Mouse (Mus musculus) gastrocnemius, adult 2 months (tissue): ENCODE results near the gene Sirt2. TPM values are rescaled to one million over a fixed set of nuclear protein-coding genes. Genes with fewer than 3 reads are reported as not detected.

ENCODE experiments used
- DNase-seq: peaks from one replicate; pipeline ENCODE4 v3.0.0; 2022
- H3K27ac ChIP-seq: fragments of 200-600 bp; 2 replicates; pipeline ENCODE4 v1.8.1; 2022; ENCODE audit warnings: mild to moderate bottlenecking
- H3K4me3 ChIP-seq: fragments of 200-600 bp; 2 replicates; pipeline ENCODE4 v1.8.1; 2022; ENCODE audit warnings: mild to moderate bottlenecking, moderate library complexity
- CTCF ChIP-seq: fragments of 200-600 bp; IDR thresholded peaks from 2 replicates; pipeline ENCODE4 v1.8.1; 2022; ENCODE audit warnings: antibody characterized with exemption, mild to moderate bottlenecking, moderate library complexity
- intact Hi-C: fragments of 180-260 bp; cut with DNase I; formaldehyde crosslinking; loops from one replicate; pipeline ENCODE4 v1.15.1; 2025
- total RNA-seq, 2 experiments: library from RNA; stranded (reverse); gene quantifications; 2 replicates each; pipeline ENCODE4 v1.2.3; 2021

The Sirt2 gene
- total RNA-seq, 2 experiments from 2014 or later: 91.0 to 92.5 TPM

- intact Hi-C loops: no loop called here
- H3K27ac ChIP-seq: no peak overlapping the region
- no peak for DNase-seq
- no peak for TF ChIP-seq CTCF
- H3K4me3 ChIP-seq: no peak overlapping the region
These were observed 3.8 kb downstream of the Sirt2 start for GRCm38 (mm10) chr7:28770309-28770708.

GRCm38 (mm10) chr7:28771867-28772266 lies 5.3 kb downstream of the Sirt2 start:
- no peak for TF ChIP-seq CTCF
- no peak overlapping the region for H3K27ac ChIP-seq
- no peak for DNase-seq
- intact Hi-C loops: no loop called here
- no peak overlapping the region for H3K4me3 ChIP-seq

- DNase-seq: no peak
- peak overlapping the region; percentile 76 for H3K27ac ChIP-seq
- H3K4me3 ChIP-seq: no peak overlapping the region
- TF ChIP-seq CTCF: no peak
- intact Hi-C loops: no loop called here
These were observed 6.6 kb downstream of the Sirt2 start for GRCm38 (mm10) chr7:28773163-28773562.

DNA sequence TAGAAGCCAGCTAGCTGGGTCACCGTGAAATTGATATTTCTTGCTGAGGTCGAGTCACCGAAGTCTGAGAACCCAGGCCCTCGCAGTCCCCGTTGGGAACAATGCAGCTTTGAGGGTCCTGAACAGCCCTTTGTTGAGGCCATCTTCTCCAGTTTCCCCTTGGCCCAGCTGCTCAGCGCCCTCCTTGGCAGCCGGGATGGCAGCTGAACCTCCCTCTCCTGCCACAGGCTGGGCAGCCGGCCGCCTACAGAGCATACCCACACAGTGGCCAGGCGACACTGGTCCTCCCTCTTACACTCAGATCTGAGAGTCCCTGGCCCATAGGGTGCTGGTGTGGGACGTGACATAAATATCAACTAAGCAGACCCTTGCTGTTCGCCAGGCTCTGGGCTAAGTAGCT lies 7.6 kb downstream of the Sirt2 start:
- TF ChIP-seq CTCF: no peak
- intact Hi-C loops: no loop called here
- peak overlapping the region; percentile 76 for H3K27ac ChIP-seq
- H3K4me3 ChIP-seq: no peak overlapping the region; the same call in 1 of the 2 replicates
- peak; percentile 70 for DNase-seq

- Histone ChIP-seq H3K4me3 (no peak overlapping the region), H3K27ac (peak overlapping the region; percentile 76)
- no peak for DNase-seq
- TF ChIP-seq CTCF: no peak
- intact Hi-C loops: no loop called here
These were observed 8.6 kb downstream of the Sirt2 start for GRCm38 (mm10) chr7:28775129-28775528.

GRCm38 (mm10) chr7:28778825-28779224 lies 12.3 kb downstream of the Sirt2 start:
- intact Hi-C loops: no loop called here
- Histone ChIP-seq H3K27ac (peak overlapping the region; percentile 62), H3K4me3 (no peak overlapping the region)
- peak; percentile 72 for DNase-seq
- TF ChIP-seq CTCF: no peak

GRCm38 (mm10) chr7:28780067-28780658 lies 13.6 kb downstream of the Sirt2 start:
- H3K27ac ChIP-seq: peak overlapping the region; percentile 82

GRCm38 (mm10) chr7:28780857-28781256 lies 14.3 kb downstream of the Sirt2 start:
- DNase-seq: peak; percentile 69
- Histone ChIP-seq H3K4me3 (peak overlapping the region; percentile 5; the same call in 1 of the 2 replicates), H3K27ac (peak overlapping the region; percentile 82)
- TF ChIP-seq CTCF: no peak
- intact Hi-C loops: loop anchor here (1.0 to 10.0 kb wide), 2 partner anchors 86 to 254 kb away; no protein-coding TSS in a partner anchor

More at GRCm38 (mm10) chr7:28780067-28780658, 13.6 kb downstream of the Sirt2 start:
- peak; percentile 91 for DNase-seq
- intact Hi-C loops: loop anchor here (1.0 to 10.0 kb wide), 2 partner anchors 87 to 255 kb away; no protein-coding TSS in a partner anchor
- H3K4me3 ChIP-seq: no peak overlapping the region; the same call in 1 of the 2 replicates
- TF ChIP-seq CTCF: peak; percentile 77

DNA sequence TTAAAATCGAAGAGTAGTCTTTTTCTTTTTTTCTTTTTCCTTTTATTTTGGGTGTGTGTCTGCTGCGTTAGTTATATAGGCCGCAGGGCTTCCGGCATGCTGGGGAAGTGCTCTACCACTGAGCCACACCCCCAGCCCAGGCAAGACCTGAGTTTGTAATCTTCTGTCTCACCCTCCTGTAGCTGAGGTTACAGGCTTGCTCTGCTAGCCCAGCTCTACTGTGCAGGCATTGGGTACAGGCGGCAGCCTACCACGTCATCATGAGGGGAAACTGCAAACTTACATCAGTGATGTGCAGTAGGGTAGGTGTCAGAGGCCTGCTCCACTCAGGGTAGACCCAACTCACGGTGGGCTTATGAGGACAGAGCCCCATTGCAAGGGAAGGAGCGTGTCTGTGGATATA lies 14.7 kb downstream of the Sirt2 start:
- intact Hi-C loops: loop anchor here (10.0 kb wide), 1 partner anchor 254 kb away; no protein-coding TSS in a partner anchor
- H3K4me3 ChIP-seq: no peak overlapping the region
- no peak for TF ChIP-seq CTCF
- H3K27ac ChIP-seq: peak overlapping the region; percentile 82
- no peak for DNase-seq

GRCm38 (mm10) chr7:28785161-28785560 lies 18.6 kb downstream of the Sirt2 start:
- intact Hi-C loops: loop anchor here (10.0 kb wide), 1 partner anchor 250 kb away; no protein-coding TSS in a partner anchor
- Histone ChIP-seq H3K4me3 (no peak overlapping the region), H3K27ac (no peak overlapping the region)
- DNase-seq: no peak
- TF ChIP-seq CTCF: no peak

DNA sequence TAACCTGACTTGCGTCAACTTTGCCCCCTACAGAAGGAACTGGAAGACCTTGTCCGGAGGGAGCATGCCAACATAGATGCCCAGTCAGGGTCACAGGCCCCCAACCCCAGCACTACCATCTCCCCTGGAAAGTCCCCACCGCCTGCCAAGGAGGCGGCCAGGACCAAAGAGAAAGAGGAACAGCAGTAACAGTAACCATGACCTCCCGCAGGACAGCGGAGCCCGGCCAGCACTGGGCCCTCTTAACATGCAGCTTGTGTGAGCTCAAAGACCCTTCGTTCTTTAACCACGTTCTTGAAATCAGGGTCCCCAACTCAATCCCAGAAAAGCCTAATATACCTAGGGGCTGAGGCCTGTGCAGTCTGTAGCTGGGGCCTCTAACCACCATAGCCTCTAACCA lies 21.3 kb downstream of the Sirt2 start:
- no peak for DNase-seq
- no peak for TF ChIP-seq CTCF
- Histone ChIP-seq H3K4me3 (no peak overlapping the region), H3K27ac (no peak overlapping the region)
- intact Hi-C loops: loop anchor here (10.0 kb wide), 1 partner anchor 247 kb away; no protein-coding TSS in a partner anchor

- H3K4me3 ChIP-seq: no peak within 1 kb of the TSS
- no peak for DNase-seq
- peak within 1 kb of the TSS; percentile 28; the same call in 1 of the 2 replicates for H3K27ac ChIP-seq
- TF ChIP-seq CTCF: no peak
- intact Hi-C loops: loop anchor here (10.0 kb wide), 1 partner anchor 246 kb away; no protein-coding TSS in a partner anchor
These were observed 22.0 kb downstream of the Sirt2 start, which contains the start of gene Rinl for GRCm38 (mm10) chr7:28788307-28789195. Gene Rinl (plus strand): TSS chr7:28788969.

GRCm38 (mm10) chr7:28789235-28789634 lies 22.7 kb downstream of the Sirt2 start:
- no peak for DNase-seq
- intact Hi-C loops: loop anchor here (10.0 kb wide), 1 partner anchor 246 kb away; no protein-coding TSS in a partner anchor
- TF ChIP-seq CTCF: no peak
- Histone ChIP-seq H3K4me3 (no peak overlapping the region), H3K27ac (no peak overlapping the region)
